Mouse (Mus musculus): ENCODE measurements around the gene 6430531B16Rik.

The 6430531B16Rik gene

DNA sequence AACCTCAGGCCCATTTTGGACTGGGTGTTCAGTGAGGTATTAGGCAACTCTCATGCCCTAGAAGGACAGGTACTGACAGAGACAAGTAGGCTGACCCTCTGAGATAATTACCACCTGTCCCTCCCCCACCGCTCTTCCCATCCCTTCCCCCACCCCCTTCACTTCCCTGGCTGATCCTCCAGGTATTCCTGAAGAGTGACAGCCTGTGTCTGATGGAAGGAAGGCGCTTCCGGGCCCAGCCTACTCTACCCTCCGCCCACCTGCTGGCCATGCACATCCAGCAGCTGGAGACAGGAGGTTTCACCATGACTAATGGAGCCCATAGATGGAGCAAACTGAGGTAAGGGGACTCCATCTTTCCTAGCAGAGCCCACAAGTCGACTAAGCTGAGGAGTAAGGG, 40.7 kb downstream of the 6430531B16Rik start:
- DNase-seq (ENCODE audit: low read depth, low spot score), result no peak

DNA sequence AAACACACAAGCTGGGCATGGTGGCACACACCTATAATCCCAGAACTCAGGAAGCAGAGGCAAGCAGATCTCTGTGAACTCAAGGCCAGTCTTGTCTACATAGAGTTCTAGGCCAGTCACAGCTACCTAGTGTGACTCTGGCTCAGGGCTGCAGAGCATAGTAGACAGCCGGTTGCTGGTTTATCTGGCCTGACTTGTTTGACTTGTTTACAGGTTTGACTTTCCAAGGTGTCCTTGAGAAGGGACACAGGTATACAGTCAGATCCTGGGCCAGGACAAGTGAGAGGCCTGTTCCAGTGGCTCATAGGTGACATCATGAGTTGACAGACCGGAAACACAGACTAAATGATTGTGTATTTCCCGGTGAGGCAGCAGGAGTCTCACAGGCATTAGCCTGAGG, 41.4 kb downstream of the 6430531B16Rik start:
- DNase-seq (ENCODE audit: low read depth, low spot score), result no peak

DNA sequence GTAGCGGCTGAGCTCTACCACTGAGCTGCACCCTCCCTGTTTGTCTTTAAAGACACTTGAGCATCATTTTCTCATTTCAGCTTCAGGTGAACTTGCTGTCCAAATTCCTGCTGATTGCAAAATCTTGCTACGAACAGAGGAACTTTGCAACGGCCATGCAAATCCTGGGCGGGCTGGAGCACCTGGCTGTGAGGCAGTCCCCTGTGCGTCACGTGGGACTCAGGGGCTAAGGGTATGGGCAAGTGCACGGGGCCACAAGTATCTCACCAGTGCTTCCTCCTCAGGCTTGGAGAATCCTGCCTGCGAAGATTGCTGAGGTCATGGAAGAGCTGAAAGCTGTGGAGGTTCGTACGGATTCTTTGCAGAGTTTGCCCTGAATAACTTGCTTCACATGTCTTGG, 41.9 kb downstream of the 6430531B16Rik start:
- DNase-seq (ENCODE audit: low read depth, low spot score), result no peak

DNA sequence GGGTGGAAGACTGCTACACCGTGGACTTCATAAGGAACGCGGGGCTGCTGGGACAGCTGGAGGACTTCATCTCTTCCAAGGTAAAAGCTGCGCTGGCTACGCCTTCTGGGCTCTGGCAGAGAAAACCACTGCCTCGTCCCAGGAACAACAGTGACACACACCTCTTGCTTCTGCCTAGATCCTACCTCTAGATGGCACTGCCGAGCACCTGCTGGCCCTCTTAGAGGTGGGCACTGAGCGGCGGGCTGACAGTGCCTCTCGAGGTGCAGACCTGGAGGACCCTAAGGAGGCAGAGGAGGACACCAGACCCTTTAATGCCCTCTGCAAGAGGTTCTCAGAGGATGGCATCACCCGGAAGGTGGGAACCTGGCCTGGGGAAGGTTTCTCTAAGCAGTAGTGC, 47.8 kb downstream of the 6430531B16Rik start:
- no peak for DNase-seq (ENCODE audit: low read depth, low spot score)
